Mouse (Mus musculus) layer of hippocampus, adult 11-12 months (tissue): ENCODE measurements around the gene Zfp14.

ENCODE experiments used
- DNase-seq: peaks from one replicate; pipeline ENCODE4 v3.0.0; 2022; ENCODE audit warnings: low spot score

Zfp14 gene

DNA sequence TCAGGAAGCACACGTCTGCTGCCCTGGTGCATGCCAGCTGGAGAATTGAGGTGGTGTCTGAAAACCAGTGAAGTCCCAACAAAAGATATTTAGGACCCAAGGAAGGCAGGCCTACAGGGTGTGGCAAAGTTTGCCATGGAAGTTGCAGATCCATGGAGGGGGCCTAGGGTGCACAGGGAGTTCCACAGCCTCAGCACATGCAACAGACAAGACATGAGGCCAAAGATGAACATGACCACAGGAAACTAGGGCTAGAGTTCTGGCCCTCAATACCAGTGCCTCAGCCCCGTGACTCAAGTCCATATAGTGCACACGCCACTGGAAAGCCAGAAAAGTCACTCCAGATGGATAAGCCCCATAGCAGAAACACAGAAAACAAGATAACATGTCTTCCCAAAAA, 22.6 kb downstream of the Zfp14 start:
- DNase-seq, result no peak

DNA sequence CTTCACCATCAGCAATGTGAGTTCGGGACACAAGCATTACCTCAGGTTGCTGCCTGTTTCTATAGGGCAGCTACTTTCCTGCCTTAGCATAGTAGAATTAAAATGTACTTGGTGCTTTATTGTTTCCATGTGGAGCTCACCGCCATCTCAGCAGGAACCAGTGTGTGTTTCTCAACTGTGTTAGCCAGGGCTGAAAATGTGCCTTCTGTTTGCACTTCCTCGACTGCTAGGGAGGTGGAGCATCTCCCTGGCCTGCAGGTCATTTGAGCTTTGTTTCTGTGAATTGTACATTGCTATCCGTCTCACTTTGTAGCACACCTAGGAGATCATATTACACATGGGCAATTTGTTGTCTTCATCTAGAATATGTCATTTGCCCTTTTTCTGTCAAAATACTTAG, 23.8 kb downstream of the Zfp14 start:
- DNase-seq, result no peak

DNA sequence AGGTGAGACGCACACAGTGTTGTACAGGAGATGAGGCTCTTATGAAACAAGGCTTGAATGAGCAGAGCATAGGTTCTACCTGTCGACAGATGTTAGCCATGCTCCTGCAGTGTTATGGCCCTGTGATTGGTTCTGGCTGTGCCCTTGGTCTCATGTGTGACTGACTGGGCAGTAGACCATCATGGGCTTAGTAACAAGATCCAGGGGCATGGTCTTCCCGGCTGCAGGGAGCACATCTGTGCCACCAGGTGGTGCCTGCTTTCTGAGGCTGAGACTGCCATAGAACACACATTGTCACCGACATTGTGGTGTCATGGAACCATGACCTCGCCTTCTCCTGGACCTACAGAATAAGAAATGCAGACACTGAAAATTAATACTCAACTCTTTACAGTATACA, 25.8 kb downstream of the Zfp14 start:
- DNase-seq, result no peak

DNA sequence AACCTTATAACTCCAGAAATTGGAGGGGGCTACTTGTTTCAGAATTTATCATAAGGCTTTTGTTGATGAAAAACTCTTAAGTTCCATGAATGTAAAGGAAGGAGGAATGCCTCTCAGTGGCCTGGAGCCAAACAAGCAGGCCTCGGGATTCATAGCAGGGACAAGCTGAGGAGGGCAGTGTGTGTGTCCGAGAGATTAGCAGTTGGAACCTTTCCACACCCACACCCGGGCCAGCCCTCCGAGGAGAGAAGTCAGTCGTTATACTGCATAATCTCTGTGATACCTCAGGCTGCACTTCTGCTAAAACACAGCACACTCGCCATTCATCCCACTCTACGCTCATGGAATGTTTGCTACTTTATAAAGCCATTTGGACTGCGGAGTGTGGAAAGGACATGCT, 27.4 kb downstream of the Zfp14 start:
- DNase-seq, result no peak

DNA sequence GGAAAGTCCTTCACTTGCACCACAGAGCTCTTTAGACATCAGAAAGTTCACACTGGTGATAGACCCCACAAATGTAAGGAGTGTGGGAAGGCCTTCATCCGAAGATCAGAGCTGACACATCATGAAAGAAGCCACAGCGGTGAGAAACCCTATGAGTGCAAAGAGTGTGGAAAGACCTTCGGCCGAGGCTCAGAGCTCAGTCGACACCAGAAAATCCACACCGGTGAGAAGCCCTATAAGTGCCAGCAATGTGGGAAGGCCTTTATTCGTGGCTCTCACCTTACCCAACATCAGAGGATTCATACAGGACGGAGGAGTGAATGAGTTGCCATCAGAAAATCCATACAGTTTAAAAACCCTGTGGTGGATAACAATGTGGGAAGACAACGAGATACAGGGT, 27.9 kb downstream of the Zfp14 start:
- no peak for DNase-seq

DNA sequence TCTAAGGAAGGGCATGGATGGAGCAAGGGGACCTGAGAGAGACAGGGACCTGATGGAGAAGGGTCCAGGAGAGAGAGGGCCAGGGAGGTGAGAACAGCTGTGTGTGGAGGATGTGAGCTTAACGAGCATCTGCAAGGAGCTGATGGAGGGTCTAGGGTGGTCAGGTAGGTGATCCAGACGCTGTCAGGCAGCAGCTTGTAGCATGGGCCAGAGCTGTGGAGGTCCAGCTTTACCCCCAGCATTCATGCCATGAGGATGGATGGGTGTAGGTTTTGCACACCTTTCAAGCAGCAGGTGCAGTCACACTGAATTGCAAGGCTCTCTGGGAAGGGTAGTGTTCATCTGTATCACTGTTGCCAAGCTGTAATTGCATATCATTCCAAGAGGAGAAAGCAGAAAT, 31.6 kb downstream of the Zfp14 start:
- no peak for DNase-seq

DNA sequence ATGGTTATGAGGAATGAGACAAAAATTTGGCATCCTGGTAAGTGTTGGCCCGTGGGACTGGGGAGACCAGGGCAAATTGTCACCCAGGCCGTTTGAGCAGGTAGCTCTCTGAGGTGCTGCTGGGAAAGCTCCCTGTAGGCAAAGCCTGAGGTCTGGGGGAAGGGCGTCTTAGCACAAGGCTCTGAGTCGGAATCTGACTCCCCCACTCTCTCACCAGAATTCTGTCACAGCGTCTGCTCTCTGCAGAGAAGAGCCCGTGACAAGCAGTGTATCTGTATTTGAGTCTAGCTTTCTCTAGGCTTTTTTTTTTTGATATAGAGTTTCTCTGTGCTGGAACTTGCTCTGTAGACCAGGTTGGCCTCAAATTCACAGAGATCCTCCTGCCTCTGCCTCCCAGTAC, 34.0 kb downstream of the Zfp14 start:
- DNase-seq, result no peak

DNA sequence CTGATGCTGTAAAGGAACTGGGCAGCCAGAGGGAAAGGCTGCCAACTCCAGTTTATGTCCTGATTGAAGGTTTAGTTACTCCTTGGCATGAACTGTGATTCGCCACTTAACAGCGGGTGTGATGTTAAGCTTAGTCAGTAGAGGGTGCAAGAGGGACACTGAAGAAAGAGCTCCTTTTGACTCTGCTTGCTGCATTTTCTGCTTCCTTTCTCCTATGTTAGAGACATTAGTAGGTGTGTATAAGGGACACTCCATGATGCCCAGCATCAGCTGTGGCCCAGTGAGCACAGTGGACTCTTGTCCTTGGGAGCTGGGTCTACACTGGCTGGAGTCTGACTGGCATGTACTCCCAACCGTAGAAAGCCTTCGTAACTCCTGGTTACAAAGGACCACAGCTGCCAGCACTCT, 38.2 kb downstream of the Zfp14 start:
- peak; percentile 67 for DNase-seq

DNA sequence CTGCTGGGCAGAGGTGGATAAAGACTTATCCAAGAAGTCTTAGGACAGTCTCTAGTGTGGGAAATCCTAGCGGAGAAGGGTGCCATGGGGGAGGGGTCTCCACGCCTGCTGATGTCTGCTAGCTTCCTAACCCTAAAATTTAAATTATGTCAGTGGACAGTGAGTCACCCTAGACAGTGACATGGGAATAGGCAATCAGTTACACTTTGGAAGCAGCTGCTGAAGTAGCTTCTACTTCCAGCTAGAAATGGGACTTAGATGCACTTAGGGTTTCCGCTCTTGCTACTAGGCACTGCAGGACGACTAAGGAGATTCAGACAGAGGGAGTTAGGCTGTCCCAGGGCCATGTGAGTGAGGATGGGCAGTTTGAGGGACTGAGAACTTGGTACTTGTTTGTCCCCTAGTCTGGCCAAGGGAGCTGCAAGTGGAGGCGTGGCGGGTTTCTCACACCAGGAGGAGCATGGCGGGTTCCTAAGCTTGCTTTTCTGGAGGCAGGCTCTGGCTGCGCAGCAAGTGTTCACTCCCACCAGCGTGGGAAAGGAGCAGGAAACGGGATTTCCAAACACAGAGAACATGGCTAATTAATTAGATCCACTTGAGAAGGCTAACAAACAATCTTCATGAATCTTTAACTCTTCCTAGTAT, 40.5 kb downstream of the Zfp14 start:
- DNase-seq, result no peak

DNA sequence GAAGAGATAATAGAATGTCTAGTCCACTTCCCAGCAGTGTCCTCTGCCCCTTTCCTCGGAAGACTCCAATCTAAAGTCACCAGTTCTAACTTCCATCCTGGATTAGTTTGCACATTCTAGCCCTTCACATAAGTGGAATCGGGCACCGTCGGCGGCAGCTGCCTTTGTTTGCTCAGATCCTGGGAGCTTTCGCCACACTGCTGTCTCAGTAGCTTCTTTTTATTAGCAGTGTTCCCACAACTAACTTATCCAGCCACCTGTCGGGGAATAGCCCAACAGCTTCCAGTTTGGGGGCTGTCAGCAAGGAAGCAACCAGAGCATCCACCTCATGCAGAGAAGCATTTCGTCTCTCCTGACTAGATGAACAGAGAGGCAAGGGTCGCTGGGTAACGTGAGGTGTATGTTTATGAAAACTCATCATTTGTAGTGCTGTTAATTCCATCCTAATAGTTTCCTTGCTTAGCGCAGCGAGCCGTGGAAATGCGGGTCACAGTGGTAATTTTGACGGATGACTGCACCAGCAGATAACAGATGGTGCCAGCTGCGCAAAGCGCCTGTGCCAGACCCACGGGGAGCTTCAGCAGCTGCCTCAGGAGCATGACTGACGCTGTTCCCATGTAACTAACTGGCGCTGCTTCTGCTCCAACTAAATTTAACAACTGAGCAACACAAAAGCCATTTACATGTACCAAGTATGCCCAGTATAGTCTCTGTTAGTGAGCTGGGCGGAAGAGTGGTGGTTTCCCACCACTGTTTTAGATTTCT, 41.7 kb downstream of the Zfp14 start:
- peak; percentile 42 for DNase-seq

DNA sequence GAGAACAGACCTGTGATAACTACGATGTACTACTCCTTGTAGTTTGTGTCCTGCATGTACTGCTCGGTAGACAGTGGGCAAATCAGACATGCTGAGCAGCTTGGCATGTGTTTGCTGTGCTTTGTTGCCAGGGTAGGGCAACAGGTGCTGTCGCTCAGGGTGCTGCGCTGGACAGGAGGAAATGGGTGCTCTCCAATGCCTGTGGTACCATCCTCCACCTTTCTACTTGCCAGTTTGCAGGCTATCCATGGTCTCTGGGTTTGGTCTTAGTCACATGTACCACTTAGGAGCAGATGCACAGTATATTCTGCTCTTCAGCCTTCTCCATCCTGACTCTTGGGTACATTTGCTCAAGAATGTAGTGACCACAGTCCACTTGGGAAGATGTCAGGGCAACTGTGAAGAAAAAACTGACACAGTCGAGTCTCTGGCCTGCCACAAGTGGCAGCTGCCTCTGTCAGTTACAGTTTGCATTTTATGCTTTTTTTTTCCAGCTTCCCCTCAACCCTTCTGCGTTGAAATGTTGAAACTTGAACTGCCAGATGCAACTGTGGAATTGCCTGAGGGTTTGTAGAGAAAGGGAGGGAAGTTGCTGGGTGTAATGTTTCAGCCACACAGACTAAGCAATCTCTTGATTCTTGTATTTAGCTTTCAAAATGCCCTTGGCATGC, 43.0 kb downstream of the Zfp14 start:
- DNase-seq, result no peak

DNA sequence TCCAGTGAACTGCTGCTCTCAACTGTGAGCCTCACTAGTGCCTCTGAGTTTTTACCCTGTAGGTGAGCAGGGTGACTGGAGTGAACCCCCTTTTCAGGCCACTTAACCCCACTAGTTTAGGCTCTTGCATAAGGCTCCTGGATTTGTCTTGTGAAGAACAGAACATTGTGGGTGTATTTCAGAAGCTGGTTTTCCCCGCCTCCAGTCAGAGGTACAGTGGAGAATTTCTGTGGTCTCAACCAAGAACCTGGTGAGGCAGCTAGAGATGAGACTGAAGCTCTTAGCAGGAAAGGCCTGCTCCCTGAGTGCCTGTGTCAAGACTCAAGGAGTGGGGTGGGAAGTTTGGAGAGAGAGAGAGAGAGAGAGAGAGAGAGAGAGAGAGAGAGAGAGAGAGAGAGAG, 43.6 kb downstream of the Zfp14 start:
- no peak for DNase-seq

DNA sequence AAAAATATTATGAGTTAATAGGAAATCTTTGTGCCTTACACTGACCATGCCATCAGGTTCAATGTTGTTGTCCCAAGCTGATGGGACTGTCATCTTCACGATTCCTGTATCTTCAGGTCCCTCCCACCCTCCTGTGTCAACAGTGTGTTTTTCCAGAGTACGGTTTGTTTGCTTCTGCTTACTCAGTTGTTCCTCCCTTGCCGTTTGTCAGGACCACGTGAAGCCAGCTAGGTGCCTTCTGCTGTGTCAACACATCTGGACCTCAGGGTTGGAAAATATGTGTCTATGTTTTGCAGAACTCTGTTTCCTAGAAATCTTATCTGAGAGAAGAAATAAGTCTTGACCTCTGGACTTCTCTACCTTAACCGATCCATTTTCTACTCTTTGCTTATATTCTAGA, 50.6 kb downstream of the Zfp14 start:
- no peak for DNase-seq

DNA sequence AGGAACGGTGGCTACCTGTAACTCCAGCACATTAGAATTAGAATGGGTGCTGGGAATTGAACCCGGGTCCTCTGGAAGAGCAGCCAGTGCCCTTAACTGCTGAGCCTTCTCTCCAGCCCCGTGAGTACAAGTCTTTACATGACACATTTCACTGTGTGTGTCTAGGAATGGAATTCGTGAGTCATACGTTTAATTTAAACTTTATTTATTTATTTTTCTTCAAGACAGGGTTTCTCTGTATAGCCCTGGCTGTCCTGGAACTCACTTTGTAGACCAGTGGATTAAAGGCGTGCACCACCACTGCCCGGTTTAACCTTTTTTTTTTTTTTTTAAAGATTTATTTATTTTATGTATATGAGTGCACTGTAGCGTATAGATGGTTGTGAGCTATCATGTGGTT, 56.0 kb downstream of the Zfp14 start:
- no peak for DNase-seq

DNA sequence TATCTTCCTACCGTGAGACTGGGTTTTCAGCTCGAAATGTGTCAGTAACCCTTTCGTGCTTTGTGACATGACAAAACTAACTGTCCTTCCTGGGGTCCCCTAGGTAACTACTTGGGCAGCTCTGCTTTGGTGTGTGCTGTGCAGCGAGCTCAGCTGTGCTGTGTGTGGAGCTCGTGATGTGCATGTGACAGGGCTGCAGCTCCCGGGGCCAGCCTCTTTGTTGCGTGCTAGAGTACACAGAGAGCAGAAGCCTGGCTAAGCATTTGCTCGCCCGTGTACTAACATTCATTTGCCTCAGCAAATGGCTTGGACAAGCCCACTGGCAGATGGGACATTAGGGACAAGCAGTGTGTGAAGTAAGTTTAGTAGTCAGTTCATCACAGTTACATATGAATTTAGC, 57.8 kb downstream of the Zfp14 start:
- no peak for DNase-seq

DNA sequence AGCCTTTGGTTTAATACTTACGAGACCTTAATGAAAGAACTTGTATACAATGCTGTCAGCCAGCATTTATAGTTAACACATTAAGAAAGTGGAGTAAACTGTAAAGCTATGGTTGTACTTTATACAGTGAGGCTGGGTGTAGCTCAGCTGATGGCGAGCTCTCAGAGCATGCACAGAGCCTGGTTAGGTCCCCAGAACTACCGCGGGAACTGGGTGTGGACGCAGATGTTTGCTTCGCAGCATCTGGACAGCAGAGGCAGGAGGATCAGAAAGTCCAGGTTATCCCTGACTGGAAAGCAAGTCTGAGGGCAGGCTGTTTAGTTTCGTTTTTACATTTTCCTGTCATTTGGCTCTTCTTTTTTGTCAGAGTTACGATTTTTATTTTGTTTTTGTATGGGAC, 58.5 kb downstream of the Zfp14 start:
- no peak for DNase-seq

DNA sequence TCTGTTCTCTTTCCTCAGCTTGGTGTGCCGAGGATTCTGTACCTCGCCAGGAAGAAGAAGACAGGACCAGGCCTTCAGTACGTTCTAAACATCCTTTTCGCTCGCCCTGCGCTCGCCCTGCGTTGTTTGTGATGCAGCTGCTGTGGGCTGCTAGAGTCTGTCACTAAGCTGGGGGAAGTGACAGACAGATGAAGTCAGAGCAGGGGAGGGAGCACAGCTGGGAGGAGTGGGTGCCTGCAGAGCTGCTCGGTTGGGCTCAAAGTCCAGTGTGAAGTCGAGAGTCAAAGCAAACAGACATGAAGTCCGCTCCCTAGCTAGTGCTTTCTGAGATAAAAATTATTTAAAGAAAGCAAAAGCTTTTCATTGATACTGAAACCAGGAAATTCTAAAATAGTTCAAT, 62.1 kb downstream of the Zfp14 start:
- DNase-seq, result no peak

DNA sequence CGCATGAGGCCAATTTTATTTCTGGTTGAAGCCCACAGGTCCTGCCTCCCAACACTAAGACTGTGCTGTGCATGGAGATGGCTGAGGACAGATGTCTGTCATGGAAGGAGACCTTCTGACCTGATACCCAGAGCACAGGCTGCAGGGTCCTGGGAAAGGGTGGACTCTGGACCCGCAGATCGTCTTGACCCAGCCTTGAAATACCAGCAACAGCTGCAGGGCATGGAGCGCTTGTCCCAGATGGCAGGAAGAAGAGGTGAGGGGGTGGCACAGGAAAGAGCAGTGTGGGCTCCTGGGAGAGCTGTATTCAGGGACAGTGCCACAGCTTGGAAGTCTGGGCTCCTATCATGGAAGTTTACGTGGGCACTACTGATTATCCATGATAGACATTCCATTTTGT, 63.6 kb downstream of the Zfp14 start:
- DNase-seq, result no peak
